Mouse (Mus musculus) olfactory bulb, adult 2 months (tissue): Measurements from ENCODE around the gene Egfem1.

Experiments used
- CTCF ChIP-seq: fragments of 200-500 bp; IDR thresholded peaks from 2 replicates; pipeline ENCODE4 v1.5.1; 2012; ENCODE audit warnings: low read depth, mild to moderate bottlenecking, low read length, moderate library complexity; ENCODE audit not compliant: insufficient read depth
- POLR2A ChIP-seq: fragments of 200-500 bp; IDR thresholded peaks from 2 replicates; pipeline ENCODE4 v1.6.1; 2012; ENCODE audit warnings: mild to moderate bottlenecking, low read depth, low read length, moderate library complexity; ENCODE audit not compliant: insufficient read depth

DNA sequence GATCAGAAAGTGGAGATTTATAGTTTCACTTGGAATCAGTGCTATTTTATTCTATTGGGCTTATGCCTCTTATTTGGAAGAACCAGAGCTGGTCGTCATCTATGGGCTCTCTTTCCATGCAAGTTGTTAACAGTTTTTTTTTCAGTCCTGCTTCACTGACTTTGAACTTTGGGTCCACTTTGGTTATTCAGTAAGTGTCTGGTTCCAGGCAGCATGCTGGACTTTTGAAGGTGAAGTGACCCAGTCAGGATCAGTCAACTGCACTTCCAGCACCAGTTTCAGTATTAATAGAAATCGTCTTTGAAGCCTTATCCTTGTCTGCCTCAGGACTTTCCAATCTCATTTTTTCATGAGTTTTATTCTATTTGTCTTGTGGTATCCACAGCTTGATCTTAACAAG lies 28.5 kb downstream of the Egfem1 start:
- TF ChIP-seq POLR2A (no peak), CTCF (no peak)
